Mouse (Mus musculus) testis, adult 2 months (tissue): ENCODE results near the gene Ubxn4. TPM values are rescaled to one million over a fixed set of nuclear protein-coding genes. Genes with fewer than 3 reads are reported as not detected.

Experiments used
- H3K27ac ChIP-seq: fragments of 200-500 bp; 2 replicates; pipeline ENCODE4 v1.5.1; 2012; ENCODE audit warnings: low read depth, low read length; ENCODE audit not compliant: control insufficient read depth, insufficient read depth
- H3K27me3 ChIP-seq: fragments of 200-500 bp; 2 replicates; pipeline ENCODE4 v1.6.1; 2012; ENCODE audit warnings: mild to moderate bottlenecking, low read length, moderate library complexity; ENCODE audit not compliant: control insufficient read depth, insufficient read depth
- H3K36me3 ChIP-seq: fragments of 200-500 bp; 2 replicates; pipeline ENCODE4 v1.6.1; 2012; ENCODE audit warnings: mild to moderate bottlenecking, low read length; ENCODE audit not compliant: control insufficient read depth, insufficient read depth
- H3K4me1 ChIP-seq: fragments of 200-500 bp; 2 replicates; pipeline ENCODE4 v1.6.1; 2012; ENCODE audit warnings: low read length; ENCODE audit not compliant: control insufficient read depth, insufficient read depth
- H3K4me3 ChIP-seq: fragments of 200-500 bp; 2 replicates; pipeline ENCODE4 v1.5.1; 2012; ENCODE audit warnings: low read depth, mild to moderate bottlenecking, low read length, moderate library complexity, mixed read lengths; ENCODE audit not compliant: control insufficient read depth
- CTCF ChIP-seq: fragments of 200-500 bp; IDR thresholded peaks from 2 replicates; pipeline ENCODE4 v1.5.1; 2012; ENCODE audit warnings: low read depth, mild to moderate bottlenecking, inconsistent platforms, low read length, moderate library complexity; ENCODE audit not compliant: control insufficient read depth, insufficient read depth, insufficient replicate concordance
- POLR2A ChIP-seq: fragments of 200-500 bp; IDR thresholded peaks from 2 replicates; pipeline ENCODE4 v1.6.1; 2012; ENCODE audit warnings: low read depth, mild to moderate bottlenecking, inconsistent platforms, low read length, moderate library complexity; ENCODE audit not compliant: control insufficient read depth
- polyA plus RNA-seq: library from polyadenylated mRNA; depleted of rRNA; stranded (reverse); fragments of >200 nt; gene quantifications from 2 replicates; pipeline ENCODE4 v1.2.3, GENCODE M21; 2012

The Ubxn4 gene
- polyA plus RNA-seq, 1 experiment: 25.6 TPM

GRCm38 (mm10) chr1:128282924-128283323 is 39.2 kb downstream of the Ubxn4 start:
- Histone ChIP-seq H3K27me3 (no peaks in the 10 kb centered on the region), H3K4me3 (no peak overlapping the region), H3K27ac (no peak overlapping the region), H3K4me1 (no peaks in the 10 kb centered on the region), H3K36me3 (peaks cover 2% of the 10 kb centered on the region)
- TF ChIP-seq CTCF (no peak), POLR2A (no peak)

GRCm38 (mm10) chr1:128284157-128284690 is 40.5 kb downstream of the Ubxn4 start:
- H3K4me1 ChIP-seq: no peaks in the 10 kb centered on the region
- TF ChIP-seq CTCF (no peak), POLR2A (no peak)
- no peak overlapping the region for H3K4me3 ChIP-seq
- no peaks in the 10 kb centered on the region for H3K36me3 ChIP-seq
- no peaks in the 10 kb centered on the region for H3K27me3 ChIP-seq
- no peak overlapping the region for H3K27ac ChIP-seq

GRCm38 (mm10) chr1:128285136-128285535 is 41.4 kb downstream of the Ubxn4 start:
- Histone ChIP-seq H3K27ac (no peak overlapping the region), H3K4me3 (no peak overlapping the region), H3K27me3 (no peaks in the 10 kb centered on the region), H3K4me1 (no peaks in the 10 kb centered on the region), H3K36me3 (no peaks in the 10 kb centered on the region)
- TF ChIP-seq CTCF (no peak), POLR2A (no peak)

- no peak overlapping the region for H3K4me3 ChIP-seq
- TF ChIP-seq POLR2A (no peak), CTCF (no peak)
- no peak overlapping the region for H3K27ac ChIP-seq
- H3K36me3 ChIP-seq: no peaks in the 10 kb centered on the region
- H3K27me3 ChIP-seq: no peaks in the 10 kb centered on the region
- H3K4me1 ChIP-seq: no peaks in the 10 kb centered on the region
These were observed 46.5 kb downstream of the Ubxn4 start for GRCm38 (mm10) chr1:128290295-128290694.

GRCm38 (mm10) chr1:128293524-128293923 is 49.8 kb downstream of the Ubxn4 start:
- TF ChIP-seq CTCF: no peak
- TF ChIP-seq POLR2A: no peak
- Histone ChIP-seq H3K27me3 (no peaks in the 10 kb centered on the region), H3K27ac (no peak overlapping the region), H3K36me3 (no peaks in the 10 kb centered on the region), H3K4me1 (no peaks in the 10 kb centered on the region), H3K4me3 (no peak overlapping the region)

- TF ChIP-seq POLR2A: no peak
- TF ChIP-seq CTCF: no peak
- Histone ChIP-seq H3K4me3 (no peak overlapping the region), H3K36me3 (no peaks in the 10 kb centered on the region), H3K27ac (no peak overlapping the region), H3K4me1 (no peaks in the 10 kb centered on the region), H3K27me3 (no peaks in the 10 kb centered on the region)
These were observed 51.5 kb downstream of the Ubxn4 start for GRCm38 (mm10) chr1:128295296-128295695.

- Histone ChIP-seq H3K27ac (no peak overlapping the region), H3K27me3 (no peaks in the 10 kb centered on the region), H3K4me3 (no peak overlapping the region), H3K4me1 (no peaks in the 10 kb centered on the region), H3K36me3 (no peaks in the 10 kb centered on the region; the same call in 1 of the 2 replicates)
- TF ChIP-seq CTCF: no peak
- TF ChIP-seq POLR2A: no peak
These were observed 52.2 kb downstream of the Ubxn4 start for GRCm38 (mm10) chr1:128295717-128296528.
